Mouse (Mus musculus): Measurements from ENCODE around the gene Map3k1.

The Map3k1 gene

DNA sequence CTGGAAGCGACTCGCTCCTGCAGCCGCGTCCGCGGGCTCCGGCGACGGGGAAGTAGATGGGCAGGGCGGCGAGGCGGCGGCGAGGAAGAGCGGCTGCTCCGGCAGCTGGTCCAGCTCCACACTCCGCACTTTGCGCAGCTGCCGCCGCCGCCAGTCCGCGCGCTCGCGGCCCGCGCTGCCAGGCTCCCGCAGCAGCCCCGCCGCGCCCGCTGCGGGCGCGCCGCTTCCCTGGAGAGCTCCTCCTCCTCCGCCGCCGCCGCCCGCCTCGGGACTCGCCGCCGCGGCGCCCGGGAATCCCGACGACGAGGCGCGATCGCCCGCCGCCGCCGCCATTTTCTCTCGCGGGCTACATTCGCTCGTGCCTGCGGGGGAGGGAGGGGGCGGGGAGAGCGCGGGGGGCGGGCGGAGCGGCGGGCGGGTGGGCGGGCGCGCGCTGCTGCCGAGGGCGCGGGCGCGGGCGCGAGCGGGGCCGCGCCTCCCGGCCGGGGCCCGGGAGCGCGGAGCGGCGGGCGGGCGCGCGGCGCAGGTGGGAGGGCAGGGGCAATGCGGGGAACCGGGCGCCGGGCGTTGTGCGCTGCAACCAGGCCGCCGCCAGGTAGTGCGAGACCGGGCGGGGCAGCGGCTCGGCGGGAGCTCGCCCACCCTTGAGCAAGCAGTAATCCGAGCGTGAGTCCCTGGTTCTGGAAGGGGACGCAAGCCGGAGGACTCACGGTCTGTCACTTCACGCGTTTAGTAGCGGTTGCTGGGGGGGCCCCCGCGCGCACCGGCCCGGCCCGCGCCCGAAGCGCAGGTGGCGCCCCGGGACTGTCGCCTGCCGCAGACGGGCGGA is at the start of gene Map3k1:
TSS of gene Map3k1 (minus strand) at position 357 of the 829 bp plus-strand sequence.
- peak; percentile 67 to 86 for DNase-seq

- no peak for DNase-seq
Measured at GRCm38 (mm10) chr13:111856786-111857455, 48.1 kb upstream of the Map3k1 start.

DNA sequence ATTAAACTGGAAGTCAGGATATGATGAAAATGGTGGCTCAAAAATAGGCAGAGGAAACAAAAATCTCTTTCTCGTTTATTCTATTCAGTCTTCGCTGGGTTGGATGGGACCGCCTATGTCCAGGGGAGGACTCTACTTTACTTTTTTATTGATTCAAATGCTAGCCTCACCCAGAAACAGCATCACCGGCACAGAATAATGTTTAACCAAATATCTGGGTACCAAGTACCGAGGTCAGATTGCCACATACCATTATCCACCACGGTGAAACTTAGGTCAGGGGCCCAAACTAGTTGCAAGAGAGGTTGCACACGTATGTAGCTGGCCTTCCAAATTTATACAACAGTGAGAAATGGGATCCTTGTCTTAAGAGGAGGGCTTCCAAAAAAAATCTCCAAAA is 47.4 kb upstream of the Map3k1 start:
- no peak for DNase-seq

DNA sequence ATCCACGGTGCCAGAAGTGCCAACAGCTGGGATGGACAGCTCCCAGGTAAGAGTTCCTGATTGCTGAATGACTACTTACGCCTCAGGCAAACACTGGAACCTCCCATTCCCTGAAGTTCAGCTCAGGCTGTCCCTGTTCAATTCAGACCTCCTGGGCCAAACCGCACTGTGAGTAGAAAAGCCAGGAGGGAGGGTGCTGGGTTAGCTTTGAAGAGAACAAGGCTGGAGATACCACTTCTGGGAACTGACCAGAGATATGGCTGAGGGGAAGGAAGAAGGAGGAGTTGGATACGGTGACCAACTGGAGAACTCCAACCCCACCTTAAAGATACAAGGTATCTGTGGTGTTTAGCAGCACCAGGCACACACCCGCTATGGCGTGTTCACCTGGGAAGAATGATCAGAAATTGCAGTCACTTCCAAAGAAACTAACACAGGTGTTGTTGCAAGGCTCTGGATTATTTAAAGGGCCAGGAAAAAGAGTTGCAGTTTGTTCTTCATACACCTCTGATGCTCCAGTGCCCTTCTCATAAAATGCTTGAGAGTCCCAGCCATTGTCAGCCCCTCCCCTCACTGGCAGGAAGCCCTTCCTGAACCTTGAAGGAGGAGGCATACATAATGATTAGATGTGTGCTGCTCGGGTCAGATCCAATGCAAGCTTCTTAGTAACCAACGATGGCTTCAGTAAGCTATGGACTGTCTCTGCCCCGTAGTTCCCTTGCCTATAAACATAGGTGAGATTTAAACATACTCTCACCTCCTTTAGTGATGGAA is 43.8 kb upstream of the Map3k1 start:
- DNase-seq = no peak

GRCm38 (mm10) chr13:111850046-111850837 is 41.4 kb upstream of the Map3k1 start:
- no peak for DNase-seq

DNA sequence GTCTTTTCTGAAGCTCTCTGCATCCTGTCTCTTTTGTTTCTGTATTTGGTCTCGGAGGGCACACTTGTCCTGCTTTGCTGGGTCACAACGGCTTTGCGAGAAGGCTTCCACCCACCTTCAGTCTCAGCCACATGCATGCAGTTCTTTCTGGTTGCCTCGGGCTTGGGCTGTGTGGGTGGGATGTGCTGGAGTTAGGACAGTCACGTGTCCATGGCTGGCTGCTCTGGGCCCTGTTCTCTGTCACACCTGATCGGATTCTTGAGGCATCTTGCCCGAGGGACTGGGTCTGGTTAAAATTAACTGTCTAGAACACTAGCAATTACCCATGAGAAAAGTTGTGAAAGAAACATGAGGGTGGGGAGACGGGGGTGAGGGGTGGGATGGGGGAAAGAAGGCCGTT is 36.7 kb upstream of the Map3k1 start:
- no peak for DNase-seq

DNA sequence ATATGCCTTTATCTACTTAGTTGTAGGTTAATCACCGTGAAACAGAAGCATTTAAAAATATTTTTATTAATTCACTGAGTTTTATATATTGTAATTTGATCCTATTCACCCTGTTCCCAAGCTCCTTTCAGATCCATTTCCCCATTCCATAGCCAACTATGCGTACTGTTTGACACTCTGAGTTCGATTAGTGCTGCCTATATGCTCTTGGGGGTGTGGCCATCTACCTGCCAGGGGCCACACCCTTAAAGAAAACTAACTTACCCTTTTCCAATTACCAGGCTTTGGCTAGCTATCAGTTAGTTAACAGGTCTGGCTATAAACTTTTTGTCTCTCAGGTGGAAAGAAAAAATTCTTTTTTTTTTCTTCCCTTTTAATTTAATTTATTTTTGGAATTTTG is 35.5 kb upstream of the Map3k1 start:
- no peak for DNase-seq

DNA sequence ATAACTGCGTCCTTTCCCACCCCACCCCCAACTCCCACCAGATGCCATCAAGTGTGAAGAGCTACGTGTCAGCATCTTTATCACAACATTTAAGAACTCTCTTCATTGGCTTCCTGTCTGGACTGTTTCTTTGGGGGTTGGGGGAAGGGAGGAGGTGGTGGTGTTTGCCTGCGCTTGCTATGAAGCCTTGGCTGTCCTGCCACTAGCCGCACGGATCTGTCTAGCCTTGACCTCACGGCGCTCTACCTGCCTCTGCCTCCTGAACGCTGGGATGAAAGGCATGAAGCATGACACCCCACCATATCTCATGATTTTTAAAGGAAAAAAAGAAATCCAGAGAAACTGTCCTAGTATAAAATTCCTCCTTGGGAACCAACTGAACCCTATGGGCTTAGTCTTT is 27.0 kb upstream of the Map3k1 start:
- DNase-seq = no peak

- no peak for DNase-seq
Measured at GRCm38 (mm10) chr13:111834613-111835012, 25.8 kb upstream of the Map3k1 start.

DNA sequence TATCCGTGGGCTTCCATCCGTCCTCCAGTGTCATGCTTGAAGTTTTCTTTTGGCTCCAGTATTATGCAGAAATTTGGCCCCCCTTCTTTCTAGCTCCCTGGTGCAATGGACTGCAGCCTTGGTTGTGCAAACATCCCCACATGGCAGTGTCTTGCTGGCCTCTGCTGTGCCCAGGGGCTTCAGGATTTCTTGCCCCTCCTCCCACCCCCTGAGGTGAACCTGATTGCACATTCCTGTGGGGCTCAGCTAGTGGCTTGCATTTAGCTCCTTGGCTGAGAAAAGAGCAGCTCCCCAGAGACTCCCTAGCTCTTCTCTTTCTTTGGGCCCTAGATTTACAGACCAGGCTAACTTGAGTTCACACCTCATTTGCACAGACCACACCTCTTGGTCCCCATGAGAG is 20.7 kb upstream of the Map3k1 start:
- DNase-seq = no peak

- DNase-seq = no peak
Measured at GRCm38 (mm10) chr13:111827481-111827880, 18.7 kb upstream of the Map3k1 start.

DNA sequence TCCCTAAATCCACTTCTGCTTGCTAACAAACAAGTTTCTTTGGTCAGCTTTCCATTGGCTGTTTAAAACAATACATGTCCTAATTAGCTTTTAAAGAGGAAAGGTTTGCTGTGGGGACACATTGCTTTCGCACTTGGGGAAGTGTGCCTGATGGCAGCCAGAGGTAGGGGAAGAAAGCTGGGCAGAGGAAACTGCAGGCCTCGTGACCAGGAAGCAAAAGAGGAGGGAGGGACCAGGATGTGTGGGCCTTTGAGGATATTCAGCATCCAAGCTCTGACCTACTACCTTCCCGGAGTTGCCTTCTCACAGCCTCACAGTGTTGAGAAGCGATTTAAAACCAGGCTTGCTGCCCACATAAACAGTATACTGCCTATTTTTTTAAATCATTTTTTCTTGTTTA is 15.4 kb upstream of the Map3k1 start:
- DNase-seq = no peak

DNA sequence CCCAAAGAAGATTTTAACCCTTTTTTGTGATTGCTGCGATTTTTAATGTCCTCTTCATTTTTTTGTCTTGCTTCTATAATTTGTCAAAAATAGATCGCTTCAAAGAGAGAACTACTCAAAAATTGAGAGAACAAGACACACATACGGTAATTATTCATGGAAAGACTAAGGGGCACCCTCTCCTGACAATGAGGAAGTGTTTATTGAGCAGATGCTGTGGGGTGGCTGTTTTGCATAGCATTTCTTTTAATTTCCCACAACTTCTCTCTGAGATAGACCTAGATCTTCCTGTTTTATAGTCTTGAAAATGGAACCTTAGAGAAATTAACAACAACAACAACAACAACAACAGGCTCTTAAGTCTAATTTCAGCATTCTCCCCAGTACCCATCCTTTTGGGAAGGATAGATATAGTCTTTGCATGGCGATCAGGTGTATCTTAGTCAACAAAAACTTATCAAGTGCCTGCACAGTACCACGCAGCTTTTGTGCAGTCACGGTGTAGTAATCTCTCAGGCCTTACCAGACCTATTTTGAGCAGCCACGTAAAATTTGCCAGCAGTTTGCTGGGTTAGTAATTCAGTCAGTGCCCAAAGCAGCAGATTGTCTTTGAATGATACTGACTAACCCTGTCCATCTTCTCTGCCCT is 13.1 kb upstream of the Map3k1 start:
- no peak for DNase-seq

- no peak for DNase-seq
Measured at GRCm38 (mm10) chr13:111819618-111820385, 11.0 kb upstream of the Map3k1 start.

GRCm38 (mm10) chr13:111819106-111819505 is 10.3 kb upstream of the Map3k1 start:
- no peak for DNase-seq

- DNase-seq = no peak
Measured at GRCm38 (mm10) chr13:111818216-111818903, 9.6 kb upstream of the Map3k1 start.

DNA sequence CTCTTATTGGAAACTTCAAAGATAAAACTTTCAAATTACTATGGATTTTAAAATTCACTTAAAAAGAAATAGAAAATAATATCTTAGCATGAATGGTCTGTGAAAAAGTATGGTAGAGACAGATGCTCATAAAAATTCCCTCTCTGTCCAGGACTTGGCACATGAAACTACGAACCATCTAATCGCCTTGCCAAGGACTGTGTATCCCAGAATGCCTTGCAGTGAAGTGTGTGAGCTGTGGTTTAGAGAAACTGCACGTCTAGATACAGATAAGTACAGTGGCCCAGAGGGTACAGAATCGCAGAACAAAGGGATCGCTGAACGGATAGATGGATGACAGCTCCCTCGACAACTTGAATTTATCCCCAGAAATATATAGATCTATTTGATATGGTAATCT is 9.0 kb upstream of the Map3k1 start:
- DNase-seq = no peak

DNA sequence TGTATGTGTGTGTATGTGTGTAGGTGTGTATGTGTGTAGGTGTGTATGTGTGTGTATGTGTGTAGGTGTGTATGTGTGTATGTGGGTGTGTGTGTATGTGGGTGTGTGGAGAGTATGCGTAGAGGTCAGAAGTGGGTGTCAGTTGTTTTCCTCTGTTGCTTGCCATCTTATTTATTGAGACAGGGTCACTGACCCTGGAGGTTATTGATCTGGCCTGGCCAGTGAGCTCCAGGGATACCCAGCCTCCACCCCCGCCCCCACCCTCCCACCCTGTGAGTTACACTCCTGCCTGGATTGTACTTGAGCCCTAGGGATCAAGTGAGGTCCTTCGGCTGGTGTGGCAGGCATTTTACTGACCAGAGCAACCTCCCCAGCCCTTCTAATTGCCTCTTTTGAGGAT is 7.6 kb upstream of the Map3k1 start:
- no peak for DNase-seq

GRCm38 (mm10) chr13:111815486-111815885 is 6.7 kb upstream of the Map3k1 start:
- no peak for DNase-seq

DNA sequence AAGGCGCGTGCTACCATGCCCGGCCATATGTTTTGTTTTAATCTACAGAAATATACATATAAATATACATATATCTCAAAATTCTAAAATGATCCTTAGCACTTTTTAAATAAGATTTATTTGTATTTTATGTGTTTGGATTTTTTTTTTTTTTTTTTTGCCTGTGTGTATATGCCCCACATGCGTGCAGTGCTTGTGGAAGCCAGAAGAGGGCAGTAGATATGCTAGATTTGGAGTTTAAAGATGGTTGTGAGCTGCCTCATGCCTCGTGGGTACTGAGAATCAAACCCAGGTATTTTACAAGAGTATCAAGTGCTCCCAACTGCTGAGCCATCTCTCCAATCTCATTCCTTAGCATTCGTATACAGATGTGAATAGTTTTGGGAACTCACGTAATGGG is 6.2 kb upstream of the Map3k1 start:
- DNase-seq = no peak

- DNase-seq = no peak
Measured at GRCm38 (mm10) chr13:111812647-111813046, 3.9 kb upstream of the Map3k1 start.

Measured in cerebellum, adult 18-20 months (tissue).